Mouse (Mus musculus) mesoderm, embryonic 11.5 days (tissue): Measurements from ENCODE around the gene Tcl1b2.
"Not testable (repeated sequence)": the region's sequence is repeated elsewhere in the genome, so short reads cannot be mapped to it uniquely, and the experiment has no call there.

Experiments used
- DNase-seq: peaks from one replicate; pipeline ENCODE4 v3.0.0-alpha.2; 2012; ENCODE audit warnings: low read depth, low spot score

Gene Tcl1b2

GRCm38 (mm10) chr12:105173366-105173765, 27.6 kb downstream of the Tcl1b2 start:
- DNase-seq, result no peak

DNA sequence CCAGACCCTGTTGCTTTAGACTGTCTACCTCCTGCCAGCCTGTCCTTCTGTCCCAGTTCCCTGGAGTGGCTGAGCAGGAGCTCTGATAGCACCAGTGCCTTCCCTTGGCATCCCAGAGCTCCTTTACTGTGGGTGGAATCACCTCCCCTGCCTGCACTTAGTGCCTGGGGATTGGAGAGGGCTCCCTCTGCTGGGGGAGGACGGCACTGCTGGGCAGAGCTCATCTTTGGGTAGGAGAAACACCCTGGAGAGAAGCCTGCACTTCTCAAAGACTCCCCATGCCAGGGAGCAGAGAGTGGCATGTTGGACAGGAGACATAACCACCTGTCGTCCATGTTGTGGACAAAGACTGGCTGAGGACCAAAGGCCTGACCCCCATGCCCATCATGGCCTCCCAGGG, 28.5 kb downstream of the Tcl1b2 start:
- not testable (repeated sequence) for DNase-seq

DNA sequence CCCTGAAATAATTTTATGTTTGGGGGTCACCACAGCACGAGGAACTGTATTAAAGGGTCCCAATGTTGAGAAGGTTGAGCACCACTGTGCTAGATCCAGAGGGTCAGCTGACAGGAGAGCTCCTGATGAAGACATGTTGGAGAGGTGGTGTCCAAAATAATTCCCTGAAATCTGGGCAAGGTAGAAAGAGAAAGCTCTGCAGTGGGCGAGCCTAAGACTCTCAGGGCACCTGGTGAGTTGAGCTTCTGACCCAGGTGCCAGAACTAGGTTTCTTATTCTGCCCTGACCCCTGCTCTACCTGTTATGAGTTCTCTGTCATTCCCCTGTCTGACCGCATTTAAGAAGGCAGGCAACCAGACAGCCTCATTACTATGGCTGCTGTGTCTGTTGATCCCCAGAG, 30.2 kb downstream of the Tcl1b2 start, which contains the start of gene Tcl1b5:
Gene Tcl1b5, plus strand, starts transcription at position 301 of the 400 bp plus-strand sequence.
- DNase-seq, result not testable (repeated sequence)

GRCm38 (mm10) chr12:105181040-105181644, 35.3 kb downstream of the Tcl1b2 start:
- not testable (repeated sequence) for DNase-seq

DNA sequence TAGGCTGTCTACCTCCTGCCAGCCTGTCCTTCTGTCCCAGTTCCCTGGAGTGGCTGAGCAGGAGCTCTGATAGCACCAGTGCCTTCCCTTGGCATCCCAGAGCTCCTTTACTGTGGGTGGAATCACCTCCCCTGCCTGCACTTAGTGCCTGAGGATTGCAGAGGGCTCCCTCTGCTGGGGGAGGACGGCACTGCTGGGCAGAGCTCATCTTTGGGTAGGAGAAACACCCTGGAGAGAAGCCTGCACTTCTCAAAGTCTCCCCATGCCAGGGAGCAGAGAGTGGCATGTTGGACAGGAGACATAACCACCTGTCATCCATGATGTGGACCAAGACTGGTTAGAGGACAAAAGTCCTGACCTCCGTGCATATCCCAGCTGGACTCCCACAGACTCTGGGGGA, 43.2 kb downstream of the Tcl1b2 start:
- not testable (repeated sequence) for DNase-seq

- not testable (repeated sequence) for DNase-seq
These were observed 44.9 kb downstream of the Tcl1b2 start, which contains the start of gene Tcl1b3 for GRCm38 (mm10) chr12:105190743-105191142. Gene Tcl1b3 (plus strand): TSS chr12:105191043.

DNA sequence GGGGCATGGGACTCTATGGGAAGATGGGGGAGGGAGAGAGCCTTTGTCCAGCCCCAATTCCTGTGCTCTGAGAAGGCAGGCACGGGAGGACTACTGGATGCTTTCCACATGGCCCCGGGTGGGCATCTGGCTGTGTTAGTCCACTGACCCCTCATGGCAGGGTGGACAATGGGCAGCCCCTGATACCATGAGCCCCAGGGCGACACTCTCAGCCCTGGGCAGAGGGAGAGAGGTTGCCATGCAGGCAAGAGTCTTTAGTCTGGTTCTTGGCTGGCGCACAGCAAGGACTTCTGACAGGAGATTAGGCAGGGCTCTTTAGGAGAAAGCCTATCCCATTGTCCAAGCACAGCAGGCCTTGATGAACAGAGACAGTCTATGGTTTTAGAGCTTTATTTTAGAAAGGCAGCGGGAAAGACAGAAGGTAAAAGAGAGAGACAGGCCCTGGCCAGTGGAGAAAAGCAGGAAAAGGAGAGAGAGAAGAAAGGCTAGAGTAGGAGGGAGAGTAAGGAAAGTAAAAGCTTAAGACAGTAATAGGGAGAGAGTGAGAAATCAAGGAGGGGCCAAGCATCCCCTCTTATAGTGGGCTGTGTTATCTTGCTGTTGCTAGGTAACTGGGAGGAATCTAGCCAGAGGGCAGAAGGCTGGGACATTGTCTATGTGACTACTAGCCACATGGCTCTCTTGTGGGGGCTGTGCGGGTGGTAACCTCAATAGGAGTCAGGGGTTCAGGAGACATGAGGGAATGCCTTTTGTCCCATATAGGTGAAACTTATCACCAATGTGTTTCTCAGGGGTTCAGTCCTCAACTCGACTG, 54.1 kb downstream of the Tcl1b2 start:
- not testable (repeated sequence) for DNase-seq

DNA sequence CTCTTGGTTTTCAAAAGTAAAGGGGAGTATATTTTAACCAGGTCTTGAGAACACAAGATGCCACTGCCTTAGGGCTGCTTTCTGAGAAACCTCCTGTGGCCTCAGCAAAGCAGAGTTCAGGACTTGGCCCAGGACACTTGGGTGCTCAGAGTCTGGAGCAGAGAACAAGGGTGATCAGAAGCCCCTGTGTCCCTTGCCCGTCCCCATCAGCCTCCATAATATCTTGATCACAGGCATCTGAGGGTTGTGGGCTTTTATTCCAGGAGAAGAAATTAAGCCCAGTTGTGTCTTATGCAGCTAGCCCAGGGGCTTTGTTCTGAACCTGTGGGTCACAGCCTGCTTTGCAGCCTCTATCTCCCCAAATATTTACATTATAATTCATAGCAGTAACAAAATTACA, 55.8 kb downstream of the Tcl1b2 start, which contains the start of gene Tcl1b4:
Gene Tcl1b4, plus strand, starts transcription at position 301 of the 400 bp plus-strand sequence.
- DNase-seq, result not testable (repeated sequence)
